Mouse (Mus musculus) hindbrain, embryonic 10.5 days (tissue): Measurements from ENCODE around the gene Klf7. TPM values are rescaled to one million over a fixed set of nuclear protein-coding genes. Genes with fewer than 3 reads are reported as not detected.
"Not testable (repeated sequence)": the region's sequence is repeated elsewhere in the genome, so short reads cannot be mapped to it uniquely, and the experiment has no call there.

ENCODE experiments used
- DNase-seq: peaks from one replicate; pipeline ENCODE4 v3.0.0-alpha.2; 2017; ENCODE audit warnings: low spot score
- H3K27ac ChIP-seq: fragments of 300-500 bp; sonication (generic); 2 replicates; pipeline ENCODE4 v1.5.1; 2016; ENCODE audit warnings: mild to moderate bottlenecking, moderate library complexity
- H3K27me3 ChIP-seq: fragments of 300-500 bp; sonication (generic); 2 replicates; pipeline ENCODE4 v1.6.1; 2016; ENCODE audit warnings: mild to moderate bottlenecking; ENCODE audit not compliant: poor library complexity, insufficient read depth, severe bottlenecking
- H3K36me3 ChIP-seq: fragments of 300-500 bp; sonication (generic); 2 replicates; pipeline ENCODE4 v1.6.1; 2016; ENCODE audit warnings: mild to moderate bottlenecking, moderate library complexity
- H3K4me1 ChIP-seq: fragments of 300-500 bp; sonication (generic); replicated peaks from 2 replicates; pipeline ENCODE4 v1.6.1; 2016; ENCODE audit warnings: mild to moderate bottlenecking
- H3K4me3 ChIP-seq: fragments of 300-500 bp; sonication (generic); 2 replicates; pipeline ENCODE4 v1.5.1; 2016; ENCODE audit warnings: mild to moderate bottlenecking, moderate library complexity
- H3K9me3 ChIP-seq: fragments of 300-500 bp; sonication (generic); 2 replicates; pipeline ENCODE4 v1.6.1; 2016; ENCODE audit warnings: mild to moderate bottlenecking, moderate library complexity
- WGBS: fragments of 180-500 bp; shearing (Covaris S2); methylation state at CpG from one replicate; pipeline ENCODE4 v1.1.7; 2016; 5-methylcytosine and 5-hydroxymethylcytosine counted together
- polyA plus RNA-seq: library from polyadenylated mRNA; unstranded; fragments of >200 nt; fragmentation: Nextera tagmentation; extraction: Ambion mirVana; gene quantifications from 2 replicates; pipeline ENCODE4 v1.2.1, GENCODE M21; 2016

The Klf7 gene
- polyA plus RNA-seq, 1 experiment from 2014 or later, result 28.3 TPM

- no peaks in the 10 kb centered on the region for H3K9me3 ChIP-seq
- H3K4me3 ChIP-seq, result peak overlapping the region; percentile 80
- DNase-seq, result no peak
- H3K27me3 ChIP-seq, result no peaks in the 10 kb centered on the region
- 49% methylated on average over 6 of the region's 6 CpGs for WGBS
- H3K4me1 ChIP-seq, result peaks cover 50% of the 10 kb centered on the region
- peak overlapping the region; percentile 100 for H3K27ac ChIP-seq
- H3K36me3 ChIP-seq, result no peaks in the 10 kb centered on the region
Observed at GRCm38 (mm10) chr1:64118285-64119170, 3.6 kb downstream of the Klf7 start.

GRCm38 (mm10) chr1:64117478-64118284 lies 4.4 kb downstream of the Klf7 start:
- H3K4me1 ChIP-seq, result peaks cover 45% of the 10 kb centered on the region
- peak overlapping the region; percentile 100 for H3K27ac ChIP-seq
- H3K4me3 ChIP-seq, result peak overlapping the region; percentile 80
- H3K9me3 ChIP-seq, result no peaks in the 10 kb centered on the region
- no peaks in the 10 kb centered on the region for H3K36me3 ChIP-seq
- H3K27me3 ChIP-seq, result no peaks in the 10 kb centered on the region
- 84% methylated on average over 11 of the region's 11 CpGs for WGBS
- DNase-seq, result no peak

GRCm38 (mm10) chr1:64116746-64117455 lies 5.2 kb downstream of the Klf7 start:
- Histone ChIP-seq H3K36me3 (no peaks in the 10 kb centered on the region), H3K9me3 (no peaks in the 10 kb centered on the region), H3K4me3 (no peak overlapping the region), H3K27ac (peak overlapping the region; percentile 36; the same call in 1 of the 2 replicates), H3K4me1 (peaks cover 40% of the 10 kb centered on the region), H3K27me3 (no peaks in the 10 kb centered on the region)
- 79% methylated on average over 6 of the region's 6 CpGs for WGBS
- no peak for DNase-seq

- no peaks in the 10 kb centered on the region for H3K36me3 ChIP-seq
- H3K4me3 ChIP-seq, result no peak overlapping the region
- H3K4me1 ChIP-seq, result peaks cover 37% of the 10 kb centered on the region
- 91% methylated on average over 3 of the region's 3 CpGs for WGBS
- no peak overlapping the region for H3K27ac ChIP-seq
- no peaks in the 10 kb centered on the region for H3K9me3 ChIP-seq
- H3K27me3 ChIP-seq, result no peaks in the 10 kb centered on the region
- no peak for DNase-seq
Observed at GRCm38 (mm10) chr1:64114579-64114978, 7.5 kb downstream of the Klf7 start.

GRCm38 (mm10) chr1:64108653-64109052 lies 13.4 kb downstream of the Klf7 start:
- Histone ChIP-seq H3K4me1 (peaks cover 25% of the 10 kb centered on the region), H3K36me3 (peaks cover 14% of the 10 kb centered on the region; the same call in 1 of the 2 replicates)
- not testable (repeated sequence) for H3K9me3 ChIP-seq, H3K27ac ChIP-seq, H3K27me3 ChIP-seq, H3K4me3 ChIP-seq, DNase-seq
- 93% methylated on average over 3 of the region's 3 CpGs for WGBS

- Histone ChIP-seq H3K27ac (no peak overlapping the region), H3K4me3 (no peak overlapping the region), H3K4me1 (peaks cover 25% of the 10 kb centered on the region), H3K9me3 (no peaks in the 10 kb centered on the region), H3K27me3 (no peaks in the 10 kb centered on the region), H3K36me3 (peaks cover 14% of the 10 kb centered on the region; the same call in 1 of the 2 replicates)
- no peak for DNase-seq
- 74% methylated on average over 7 of the region's 7 CpGs for WGBS
Observed at GRCm38 (mm10) chr1:64107526-64107925, 14.6 kb downstream of the Klf7 start.

- Histone ChIP-seq H3K27me3 (no peaks in the 10 kb centered on the region), H3K27ac (0 out of 2 replicates have a peak overlapping the region, but pooled peaks have one; percentile 56), H3K36me3 (peaks cover 14% of the 10 kb centered on the region; the same call in 1 of the 2 replicates), H3K4me1 (peaks cover 25% of the 10 kb centered on the region), H3K9me3 (no peaks in the 10 kb centered on the region), H3K4me3 (no peak overlapping the region)
- 54% methylated on average over 5 of the region's 5 CpGs for WGBS
- no peak for DNase-seq
Observed at GRCm38 (mm10) chr1:64106127-64106526, 16.0 kb downstream of the Klf7 start.

- H3K9me3 ChIP-seq, result no peaks in the 10 kb centered on the region
- DNase-seq, result no peak
- H3K27ac ChIP-seq, result no peak overlapping the region
- peaks cover 14% of the 10 kb centered on the region; the same call in 1 of the 2 replicates for H3K36me3 ChIP-seq
- H3K4me3 ChIP-seq, result no peak overlapping the region
- H3K27me3 ChIP-seq, result no peaks in the 10 kb centered on the region
- peaks cover 32% of the 10 kb centered on the region for H3K4me1 ChIP-seq
- 94% methylated on average over 7 of the region's 7 CpGs for WGBS
Observed at GRCm38 (mm10) chr1:64105181-64105646, 16.9 kb downstream of the Klf7 start.

GRCm38 (mm10) chr1:64104665-64105064 lies 17.4 kb downstream of the Klf7 start:
- no peak for DNase-seq
- H3K27me3 ChIP-seq, result no peaks in the 10 kb centered on the region
- WGBS, result 94% methylated on average over 3 of the region's 3 CpGs
- H3K4me1 ChIP-seq, result peaks cover 32% of the 10 kb centered on the region
- no peak overlapping the region for H3K4me3 ChIP-seq
- no peak overlapping the region for H3K27ac ChIP-seq
- H3K36me3 ChIP-seq, result peaks cover 14% of the 10 kb centered on the region; the same call in 1 of the 2 replicates
- H3K9me3 ChIP-seq, result no peaks in the 10 kb centered on the region

GRCm38 (mm10) chr1:64101331-64101730 lies 20.8 kb downstream of the Klf7 start:
- H3K9me3 ChIP-seq, result no peaks in the 10 kb centered on the region
- peaks cover 43% of the 10 kb centered on the region for H3K4me1 ChIP-seq
- DNase-seq, result no peak
- peaks cover 14% of the 10 kb centered on the region; the same call in 1 of the 2 replicates for H3K36me3 ChIP-seq
- H3K4me3 ChIP-seq, result no peak overlapping the region
- WGBS, result 79% methylated on average over 3 of the region's 3 CpGs
- no peaks in the 10 kb centered on the region for H3K27me3 ChIP-seq
- H3K27ac ChIP-seq, result no peak overlapping the region

- Histone ChIP-seq H3K4me1 (peaks cover 38% of the 10 kb centered on the region), H3K27me3 (no peaks in the 10 kb centered on the region), H3K9me3 (no peaks in the 10 kb centered on the region), H3K36me3 (peaks cover 1% of the 10 kb centered on the region; the same call in 1 of the 2 replicates), H3K27ac (no peak overlapping the region), H3K4me3 (no peak overlapping the region)
- WGBS, result 58% methylated on average over 4 of the region's 4 CpGs
- no peak for DNase-seq
Observed at GRCm38 (mm10) chr1:64098800-64099199, 23.3 kb downstream of the Klf7 start.

- H3K9me3 ChIP-seq, result no peaks in the 10 kb centered on the region
- H3K4me3 ChIP-seq, result no peak overlapping the region
- peaks cover 38% of the 10 kb centered on the region for H3K4me1 ChIP-seq
- peak overlapping the region; percentile 69 for H3K27ac ChIP-seq
- peak; percentile 29 for DNase-seq
- H3K36me3 ChIP-seq, result no peaks in the 10 kb centered on the region
- no peaks in the 10 kb centered on the region for H3K27me3 ChIP-seq
- 62% methylated on average over 6 of the region's 6 CpGs for WGBS
Observed at GRCm38 (mm10) chr1:64097640-64098287, 24.3 kb downstream of the Klf7 start.
